Mouse (Mus musculus): ENCODE results near the gene Megf9. TPM values are rescaled to one million over a fixed set of nuclear protein-coding genes. Genes with fewer than 3 reads are reported as not detected.

The Megf9 gene
- total RNA-seq, 2 experiments from 2014 or later, result 86.1 to 90.0 TPM

- intact Hi-C loops (cut with DNase I), result no loop called here
- no peak for DNase-seq
Measured at GRCm38 (mm10) chr4:70528622-70529021, 6.2 kb downstream of the Megf9 start.

- DNase-seq, result no peak
- intact Hi-C loops (cut with DNase I), result no loop called here
Measured at GRCm38 (mm10) chr4:70523346-70523745, 11.4 kb downstream of the Megf9 start.

GRCm38 (mm10) chr4:70521506-70522292 lies 13.1 kb downstream of the Megf9 start:
- intact Hi-C loops (cut with DNase I), result no loop called here
- no peak for DNase-seq

GRCm38 (mm10) chr4:70517646-70518045 lies 17.1 kb downstream of the Megf9 start:
- intact Hi-C loops (cut with DNase I), result no loop called here
- DNase-seq, result no peak

- DNase-seq, result no peak
- intact Hi-C loops (cut with DNase I), result no loop called here
Measured at GRCm38 (mm10) chr4:70516289-70516688, 18.5 kb downstream of the Megf9 start.

- intact Hi-C loops (cut with DNase I), result no loop called here
- DNase-seq, result no peak
Measured at GRCm38 (mm10) chr4:70515514-70515913, 19.3 kb downstream of the Megf9 start.

- no peak for DNase-seq
- intact Hi-C loops (cut with DNase I), result no loop called here
Measured at GRCm38 (mm10) chr4:70509987-70510386, 24.8 kb downstream of the Megf9 start.

- intact Hi-C loops (cut with DNase I), result no loop called here
- no peak for DNase-seq
Measured at GRCm38 (mm10) chr4:70509565-70509964, 25.2 kb downstream of the Megf9 start.

- DNase-seq, result no peak
- intact Hi-C loops (cut with DNase I), result no loop called here
Measured at GRCm38 (mm10) chr4:70508207-70508606, 26.6 kb downstream of the Megf9 start.

- no peak for DNase-seq
- intact Hi-C loops (cut with DNase I), result no loop called here
Measured at GRCm38 (mm10) chr4:70505951-70506350, 28.8 kb downstream of the Megf9 start.

- DNase-seq, result no peak
- intact Hi-C loops (cut with DNase I), result no loop called here
Measured at GRCm38 (mm10) chr4:70503827-70504226, 31.0 kb downstream of the Megf9 start.

GRCm38 (mm10) chr4:70499285-70499684 lies 35.5 kb downstream of the Megf9 start:
- intact Hi-C loops (cut with DNase I), result no loop called here
- peak; percentile 13 for DNase-seq

- intact Hi-C loops (cut with DNase I), result no loop called here
- DNase-seq, result no peak
Measured at GRCm38 (mm10) chr4:70496978-70497377, 37.8 kb downstream of the Megf9 start.

- intact Hi-C loops (cut with DNase I), result no loop called here
- no peak for DNase-seq
Measured at GRCm38 (mm10) chr4:70489792-70490191, 45.0 kb downstream of the Megf9 start.

GRCm38 (mm10) chr4:70488415-70488814 lies 46.4 kb downstream of the Megf9 start:
- intact Hi-C loops (cut with DNase I), result no loop called here
- DNase-seq, result no peak

GRCm38 (mm10) chr4:70484134-70484533 lies 50.7 kb downstream of the Megf9 start:
- intact Hi-C loops (cut with DNase I), result no loop called here
- DNase-seq, result no peak

- DNase-seq, result no peak
Measured at GRCm38 (mm10) chr4:70481931-70482330, 52.9 kb downstream of the Megf9 start.

GRCm38 (mm10) chr4:70471398-70471797 lies 63.4 kb downstream of the Megf9 start:
- no peak for DNase-seq
- intact Hi-C loops (cut with DNase I), result no loop called here

More at GRCm38 (mm10) chr4:70481931-70482330, 52.9 kb downstream of the Megf9 start:
- intact Hi-C loops (cut with DNase I), result no loop called here

GRCm38 (mm10) chr4:70465921-70466689 lies 68.7 kb downstream of the Megf9 start:
- intact Hi-C loops (cut with DNase I), result no loop called here
- DNase-seq, result no peak

GRCm38 (mm10) chr4:70463302-70463701 lies 71.5 kb downstream of the Megf9 start:
- intact Hi-C loops (cut with DNase I), result no loop called here
- DNase-seq, result no peak

- intact Hi-C loops (cut with DNase I), result no loop called here
- no peak for DNase-seq
Measured at GRCm38 (mm10) chr4:70461416-70461815, 73.4 kb downstream of the Megf9 start.

- no peak for DNase-seq
- intact Hi-C loops (cut with DNase I), result loop anchor here (5.0 to 10.0 kb wide), 3 partner anchors 83 to 150 kb away; partner anchors contain the start of gene Megf9
Measured at GRCm38 (mm10) chr4:70452161-70452560, 82.6 kb downstream of the Megf9 start.
